Mouse (Mus musculus) 3134 (cell line): ENCODE results near the gene Capn13.

ENCODE experiments used
- DNase-seq: peaks from one replicate; pipeline ENCODE4 v3.0.0-alpha.2; 2011; ENCODE audit warnings: low spot score; ENCODE audit not compliant: insufficient read length; ENCODE audit errors: extremely low read depth

The Capn13 gene

GRCm38 (mm10) chr17:73400862-73401261 lies at the start of gene Capn13:
Capn13 (minus strand) TSS chr17:73400866.
- no peak for DNase-seq

GRCm38 (mm10) chr17:73449104-73449503 lies 48.4 kb upstream of the Capn13 start:
- DNase-seq: no peak

- no peak for DNase-seq
Measured at GRCm38 (mm10) chr17:73440798-73441197, 40.1 kb upstream of the Capn13 start.

- DNase-seq: no peak
Measured at GRCm38 (mm10) chr17:73432564-73433006, 31.9 kb upstream of the Capn13 start.

- no peak for DNase-seq
Measured at GRCm38 (mm10) chr17:73432058-73432457, 31.4 kb upstream of the Capn13 start.

- no peak for DNase-seq
Measured at GRCm38 (mm10) chr17:73417382-73417781, 16.7 kb upstream of the Capn13 start.

GRCm38 (mm10) chr17:73416181-73416795 lies 15.6 kb upstream of the Capn13 start:
- DNase-seq: no peak

- no peak for DNase-seq
Measured at GRCm38 (mm10) chr17:73411817-73412216, 11.2 kb upstream of the Capn13 start.

GRCm38 (mm10) chr17:73401272-73401671 lies 606 bp upstream of the Capn13 start:
- no peak for DNase-seq

- DNase-seq: no peak
Measured at GRCm38 (mm10) chr17:73399136-73399535, 1.5 kb downstream of the Capn13 start.

- DNase-seq: no peak
Measured at GRCm38 (mm10) chr17:73393361-73393760, 7.3 kb downstream of the Capn13 start.

GRCm38 (mm10) chr17:73391771-73392170 lies 8.9 kb downstream of the Capn13 start:
- no peak for DNase-seq

GRCm38 (mm10) chr17:73390191-73391089 lies 10.2 kb downstream of the Capn13 start:
- no peak for DNase-seq

- DNase-seq: no peak
Measured at GRCm38 (mm10) chr17:73389336-73389735, 11.3 kb downstream of the Capn13 start.

- DNase-seq: no peak
Measured at GRCm38 (mm10) chr17:73386581-73386980, 14.1 kb downstream of the Capn13 start.

- no peak for DNase-seq
Measured at GRCm38 (mm10) chr17:73385940-73386339, 14.7 kb downstream of the Capn13 start.

GRCm38 (mm10) chr17:73382327-73383014 lies 18.2 kb downstream of the Capn13 start:
- no peak for DNase-seq

GRCm38 (mm10) chr17:73381681-73382080 lies 19.0 kb downstream of the Capn13 start:
- DNase-seq: no peak

- no peak for DNase-seq
Measured at GRCm38 (mm10) chr17:73377778-73378484, 22.7 kb downstream of the Capn13 start.

- DNase-seq: no peak
Measured at GRCm38 (mm10) chr17:73367334-73367733, 33.3 kb downstream of the Capn13 start.

- DNase-seq: no peak
Measured at GRCm38 (mm10) chr17:73361054-73361453, 39.6 kb downstream of the Capn13 start.
